Mouse (Mus musculus) cerebellum, adult 8-10 months (tissue): ENCODE measurements around the gene Stfa3.
A peak's percentile ranks its signal among the peaks of the same experiment; 100 is the strongest.
"Not testable (repeated sequence)": the region's sequence is repeated elsewhere in the genome, so short reads cannot be mapped to it uniquely, and the experiment has no call there.

ENCODE experiments used
- DNase-seq: peaks from one replicate; pipeline ENCODE4 v3.0.0; 2022

The Stfa3 gene

DNA sequence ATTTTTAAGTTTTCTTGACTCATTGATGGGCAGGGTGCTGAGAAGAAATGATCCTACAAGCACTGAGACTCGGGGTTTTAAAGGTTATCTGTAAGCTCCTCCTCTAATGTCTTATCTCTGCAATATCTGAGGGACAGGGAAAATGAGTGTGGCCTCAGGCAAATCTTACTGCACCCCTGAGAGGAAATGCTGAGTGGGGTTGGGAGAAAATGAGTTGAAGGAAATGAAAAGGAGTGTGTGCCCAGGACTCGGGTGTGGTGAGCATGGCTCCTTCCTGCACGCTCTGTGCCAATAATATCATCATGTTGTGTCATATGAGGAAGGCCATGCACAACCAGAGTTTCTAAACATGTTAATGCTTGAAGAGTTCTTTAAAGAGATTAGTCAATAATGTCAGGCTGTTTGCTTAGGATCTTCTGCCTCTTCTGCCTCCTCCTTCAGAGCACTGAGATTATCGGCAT, at the start of gene Stfa3:
TSS of gene Stfa3 (minus strand) at position 51 of the 461 bp plus-strand sequence.
- DNase-seq = no peak

DNA sequence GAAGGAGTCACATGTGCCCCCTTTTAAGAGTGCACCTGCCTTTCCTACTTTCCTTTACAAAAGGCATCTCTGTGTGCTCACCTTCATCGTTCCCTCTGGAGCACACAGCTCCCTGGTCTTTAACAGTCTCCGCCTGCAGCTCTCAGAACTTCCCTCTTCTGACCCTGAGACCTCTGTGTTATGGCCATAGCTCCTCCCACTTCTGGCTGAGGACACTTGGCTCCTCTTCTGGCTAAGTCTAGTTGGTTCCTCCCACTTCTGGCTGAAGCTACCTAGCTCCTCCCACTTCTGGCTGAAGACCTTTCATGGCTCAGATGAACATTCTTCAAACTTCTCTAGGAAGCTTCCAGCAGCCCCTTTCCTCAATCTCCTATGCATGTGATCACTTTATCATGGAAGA, 47.1 kb upstream of the Stfa3 start:
- DNase-seq = no peak

- no peak for DNase-seq
Observed at GRCm38 (mm10) chr16:36492420-36492819, 37.2 kb upstream of the Stfa3 start.

GRCm38 (mm10) chr16:36476866-36477265, 21.7 kb upstream of the Stfa3 start:
- no peak for DNase-seq

- no peak for DNase-seq
Observed at GRCm38 (mm10) chr16:36475530-36475929, 20.3 kb upstream of the Stfa3 start.

- no peak for DNase-seq
Observed at GRCm38 (mm10) chr16:36474849-36475248, 19.7 kb upstream of the Stfa3 start.

- DNase-seq = peak; percentile 17
Observed at GRCm38 (mm10) chr16:36473217-36474216, 18.3 kb upstream of the Stfa3 start.

- DNase-seq = no peak
Observed at GRCm38 (mm10) chr16:36471066-36471633, 16.0 kb upstream of the Stfa3 start.

- no peak for DNase-seq
Observed at GRCm38 (mm10) chr16:36469955-36470478, 14.8 kb upstream of the Stfa3 start.

DNA sequence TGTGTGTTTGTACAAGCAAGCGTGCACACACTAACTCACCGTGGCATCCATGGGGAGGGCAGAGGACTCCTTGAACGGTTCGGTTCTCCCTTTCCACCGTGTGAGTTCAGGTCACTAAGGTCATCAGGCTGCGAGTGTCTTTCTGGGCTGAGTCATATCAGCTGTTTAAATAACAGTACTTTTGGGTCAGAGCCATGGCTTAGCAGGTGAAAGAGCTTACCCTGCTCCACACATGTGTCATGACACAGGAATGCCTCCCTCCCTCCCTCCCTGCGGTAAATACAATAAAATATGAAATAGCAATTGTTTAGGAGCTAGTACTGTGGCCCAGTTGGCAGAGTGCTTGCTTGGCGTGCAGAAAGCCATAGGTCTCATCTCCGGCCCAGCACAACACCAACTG, 14.2 kb upstream of the Stfa3 start:
- no peak for DNase-seq

- no peak for DNase-seq
Observed at GRCm38 (mm10) chr16:36468862-36469261, 13.7 kb upstream of the Stfa3 start.

GRCm38 (mm10) chr16:36467936-36468335, 12.7 kb upstream of the Stfa3 start:
- no peak for DNase-seq

- DNase-seq = no peak
Observed at GRCm38 (mm10) chr16:36465436-36465835, 10.2 kb upstream of the Stfa3 start.

DNA sequence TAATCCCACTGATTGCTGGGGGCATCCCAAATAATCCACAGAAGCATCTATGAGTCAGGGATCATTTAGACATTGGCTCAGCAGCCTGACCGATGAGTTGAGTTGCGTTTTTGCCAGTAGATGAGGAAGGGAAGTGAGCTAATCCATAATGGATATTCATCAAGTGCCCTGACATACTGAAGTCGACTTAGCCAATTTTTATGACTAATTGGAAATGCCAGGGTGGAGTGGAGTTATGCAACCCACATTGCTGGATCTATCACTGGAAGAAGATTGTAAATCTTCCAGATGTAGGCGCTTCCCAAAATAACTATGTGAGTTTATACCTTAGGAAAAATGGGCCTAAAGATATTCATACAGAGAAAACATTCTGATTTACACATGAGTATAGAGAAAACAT, 8.9 kb upstream of the Stfa3 start:
- DNase-seq = no peak

DNA sequence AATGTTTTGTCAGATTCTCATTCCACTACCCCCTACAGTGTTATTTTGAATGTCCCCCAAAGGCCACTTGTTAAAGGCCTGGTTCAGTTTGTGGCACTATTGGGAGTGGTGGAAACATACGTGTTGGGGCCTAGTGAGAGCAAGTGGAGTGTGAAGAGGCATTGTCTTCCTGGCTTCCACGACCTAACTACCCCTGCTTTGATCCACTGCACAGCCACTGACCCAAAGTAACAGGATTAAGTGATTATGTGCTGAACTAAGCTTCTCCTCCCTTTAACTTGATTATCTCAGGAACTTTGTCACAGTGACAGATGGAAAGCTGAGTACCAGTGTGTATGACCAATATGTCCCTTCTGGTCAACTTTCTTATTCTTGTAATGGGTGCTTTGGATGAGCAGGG, 5.2 kb upstream of the Stfa3 start:
- no peak for DNase-seq

DNA sequence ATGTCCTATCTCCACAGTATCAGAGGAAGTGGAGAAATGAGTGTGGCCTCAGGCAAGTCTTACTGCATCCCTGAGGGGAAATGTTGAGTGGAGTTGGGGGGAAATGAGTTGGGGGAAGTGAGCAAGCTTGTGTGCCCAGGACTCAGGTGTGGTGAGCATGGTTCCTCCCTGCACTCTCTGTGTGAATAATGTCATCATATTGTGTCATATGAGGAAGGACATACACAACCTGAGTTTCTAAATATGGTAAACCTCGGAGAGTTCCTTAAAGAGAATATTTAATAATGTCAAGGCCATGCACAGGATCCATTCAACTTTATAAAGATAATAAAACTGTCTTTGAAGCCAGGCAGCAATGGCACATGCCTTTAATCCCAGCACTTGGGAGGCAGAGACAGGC, 34.2 kb downstream of the Stfa3 start:
- not testable (repeated sequence) for DNase-seq

DNA sequence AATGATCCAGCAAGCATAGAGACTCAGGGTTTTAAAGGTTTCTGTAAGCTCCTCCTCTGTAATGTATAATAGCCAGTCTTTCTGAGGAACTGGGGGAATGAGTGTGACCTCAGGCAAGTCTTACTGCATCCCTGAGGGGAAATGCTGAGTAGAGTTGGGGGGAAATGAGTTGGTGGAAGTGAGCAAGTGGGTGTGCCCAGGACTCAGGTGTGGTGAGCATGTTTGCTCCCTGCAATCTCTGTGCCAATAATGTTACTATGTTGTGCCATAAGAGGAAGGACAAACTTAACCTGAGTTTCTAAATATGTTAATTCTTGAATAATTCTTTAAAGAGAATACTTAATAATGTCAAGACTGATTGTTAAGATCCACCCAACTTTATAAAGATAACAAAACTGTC, 46.8 kb downstream of the Stfa3 start, which contains the start of gene Stfa2:
TSS of gene Stfa2 (minus strand) at position 101 of the 400 bp plus-strand sequence.
- DNase-seq = no peak
